Comparison of ENCODE assay signal across 9 mouse cellular contexts in the genomic region with DNA sequence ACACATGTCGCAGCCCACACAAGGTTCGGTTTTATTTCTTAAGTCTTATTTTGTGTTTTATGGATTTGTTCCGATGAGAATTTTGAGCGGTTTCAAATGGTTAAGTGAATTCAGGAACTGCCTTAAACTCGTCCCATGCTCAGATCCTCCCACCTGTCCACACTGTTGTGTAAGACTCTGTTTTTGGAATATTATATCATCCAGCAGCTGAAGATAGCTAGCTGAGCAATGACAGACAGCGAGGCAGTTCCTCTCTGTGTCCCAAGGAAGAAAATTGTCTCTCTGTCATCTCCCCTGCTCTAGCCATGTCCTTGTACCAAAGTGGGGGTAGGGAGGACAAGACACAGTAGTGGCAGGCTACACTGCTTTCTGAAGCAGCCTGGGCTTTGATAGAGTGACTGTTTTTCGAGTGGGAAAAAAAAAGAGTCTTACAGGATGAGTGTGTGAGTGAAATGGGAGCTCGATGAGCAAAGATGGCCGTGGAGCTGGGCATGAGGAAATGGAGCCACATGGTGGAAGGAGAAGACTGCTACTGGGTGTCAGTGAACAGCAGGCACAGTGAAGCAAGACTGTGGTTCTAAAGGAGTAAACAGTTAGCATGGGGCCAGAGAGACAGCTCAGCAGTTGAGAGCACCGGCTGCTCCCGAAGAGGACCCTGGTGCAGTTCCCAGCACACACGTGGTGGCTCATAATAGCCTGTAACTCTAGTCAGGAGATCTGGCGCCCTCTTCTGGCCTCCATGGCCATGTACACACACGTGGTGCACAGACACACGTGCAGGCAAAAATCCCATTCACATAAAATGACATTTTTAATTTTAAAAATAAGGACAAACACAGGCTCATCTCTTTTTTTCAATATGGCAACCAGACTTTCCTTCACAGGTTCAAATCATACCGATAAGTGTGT. TPM values are rescaled to one million over a fixed set of nuclear protein-coding genes. Genes with fewer than 3 reads are reported as not detected.
A peak's percentile ranks its signal among the peaks of the same experiment; 100 is the strongest.
DNase-seq lines count a peak whose midpoint lies in the region; ATAC-seq and TF ChIP-seq lines count a peak whose summit lies in the region.
"Had no signal": no experiment of that assay in that cellular context is flagged by ENCODE, and none has a peak within 500 bp of the region (broad histone marks: within the 10 kb centered on the region; RNA-seq: fewer than 3 reads in every experiment).

No protein-coding gene starts in this region.

- H3K36me3 ChIP-seq in kidney, adult 2 months (ENCODE audit: control insufficient read depth, insufficient read depth, low read length), result no peaks in the 10 kb centered on the region
- no peaks in the 10 kb centered on the region for H3K36me3 ChIP-seq in kidney, embryonic 14.5 days (ENCODE audit: control insufficient read depth, insufficient read depth, low read length)
- H3K36me3 ChIP-seq in CH12.LX (replicated peaks in 1 of 2; ENCODE audit: control insufficient read depth in 1 of 2, insufficient read depth in 1 of 2, low read length in 1 of 2), result peaks cover 7 to 59% of the 10 kb centered on the region in 2 experiments
- H3K36me3 ChIP-seq: hindbrain, embryonic 15.5 days; neural tube, embryonic 13.5 days had no signal

- no peak overlapping the region for H3K9ac ChIP-seq in kidney, embryonic 14.5 days (ENCODE audit: low read depth, low read length)
- no peak overlapping the region for H3K9ac ChIP-seq in CH12.LX (ENCODE audit: insufficient read depth, low read depth)
- H3K9ac ChIP-seq: hindbrain, embryonic 15.5 days; neural tube, embryonic 13.5 days had no signal

- no peak overlapping the region for H3K4me3 ChIP-seq in kidney, adult 2 months (ENCODE audit: insufficient read depth, low read depth, low read length)
- no peak overlapping the region for H3K4me3 ChIP-seq in kidney, embryonic 14.5 days (ENCODE audit: low read length)
- no peak overlapping the region for H3K4me3 ChIP-seq in CH12.LX (replicated peaks in 1 of 3; ENCODE audit: low read depth in 2 of 3, low read length in 2 of 3, poor library complexity in 1 of 3)
- H3K4me3 ChIP-seq: hindbrain, embryonic 15.5 days; neural tube, embryonic 13.5 days had no signal

- TF ChIP-seq EP300 in CH12.LX (IDR thresholded peaks at IDR 0.05; ENCODE audit: low read length), result peak; percentile 44; the same call in 1 of the 2 replicates

- H3K79me2 ChIP-seq in CH12.LX (replicated peaks; ENCODE audit: control insufficient read depth, extremely low read depth, insufficient read depth, poor library complexity, severe bottlenecking), result peaks cover 38% of the 10 kb centered on the region

- dilution Hi-C loops in CH12.LX (cut with MboI; ENCODE audit: extremely low pct_ligation_motif_present, extremely low pct_unique_long_range_greater_than_20kb, low sequenced_read_pairs), result no loop called here

- H3K27ac ChIP-seq in kidney, adult 2 months (ENCODE audit: insufficient read depth, low read depth, low read length), result no peak overlapping the region
- no peak overlapping the region for H3K27ac ChIP-seq in kidney, embryonic 14.5 days (ENCODE audit: low read depth, low read length)
- H3K27ac ChIP-seq in CH12.LX (ENCODE audit: insufficient read depth, low read depth), result no peak overlapping the region
- H3K27ac ChIP-seq: hindbrain, embryonic 15.5 days; neural tube, embryonic 13.5 days had no signal

- no peaks in the 10 kb centered on the region for H3K4me1 ChIP-seq in kidney, adult 2 months (ENCODE audit: control insufficient read depth, insufficient read depth, low read length)
- no peaks in the 10 kb centered on the region for H3K4me1 ChIP-seq in kidney, embryonic 14.5 days (ENCODE audit: control insufficient read depth, insufficient read depth, low read length)
- peaks cover 13 to 61% of the 10 kb centered on the region in 2 experiments for H3K4me1 ChIP-seq in CH12.LX (ENCODE audit: control insufficient read depth in 1 of 2, insufficient read depth in 2 of 2)
- H3K4me1 ChIP-seq: hindbrain, embryonic 15.5 days; neural tube, embryonic 13.5 days had no signal

- no peak overlapping the region for H3K4me2 ChIP-seq in kidney, embryonic 14.5 days (replicated peaks; ENCODE audit: low read depth, low read length)
- H3K4me2 ChIP-seq in CH12.LX (ENCODE audit: insufficient read depth, low read depth, poor library complexity, severe bottlenecking), result no peak overlapping the region
- H3K4me2 ChIP-seq: hindbrain, embryonic 15.5 days; neural tube, embryonic 13.5 days had no signal

- no peak for TF ChIP-seq RAD21 in CH12.LX (IDR thresholded peaks at IDR 0.05; ENCODE audit: low read depth, low read length)

- in situ Hi-C loops in CH12.LX (cut with MboI; ENCODE audit: low pct_ligation_motif_present, low pct_unique_long_range_greater_than_20kb, low sequenced_read_pairs), result no loop called here

- no peak for ATAC-seq in kidney, embryonic 14.5 days (ENCODE audit: low FRiP score, low TSS enrichment)

- peak; percentile 13; the same call in 1 of the 2 replicates for TF ChIP-seq CTCF in kidney, adult 2 months (conservative IDR thresholded peaks at IDR 0.05; ENCODE audit: insufficient read depth, insufficient read length, low read depth, low read length)
- TF ChIP-seq CTCF in CH12.LX (conservative IDR thresholded peaks at IDR 0.05 in 1 of 2, IDR thresholded peaks at IDR 0.05 in 1 of 2; ENCODE audit: low read depth in 2 of 2, low read length in 2 of 2), result 0 out of 4 replicates have a peak, but pooled peaks of 1 of the 2 experiments have one; percentile 14

- TF ChIP-seq POLR2A in kidney, adult 2 months (IDR thresholded peaks at IDR 0.05; ENCODE audit: low read depth, low read length), result no peak
- TF ChIP-seq POLR2A in CH12.LX (IDR thresholded peaks at IDR 0.05; ENCODE audit: low read depth, low read length), result no peak

- 92% methylated on average over 16 of the region's 16 CpGs for WGBS in kidney, adult 2 months
- WGBS in kidney, embryonic 14.5 days, result 92% methylated on average over 16 of the region's 16 CpGs

- no peak for DNase-seq in kidney, adult 2 months
- peak; percentile 36 to 40 for DNase-seq in B cell, adult 2 months
- no peak for DNase-seq in CH12.LX (ENCODE audit: extremely low read depth)
- peak; percentile 52 to 92 for DNase-seq in left cerebral cortex, postnatal 25 days (ENCODE audit: low spot score in 2 of 2)
- DNase-seq in embryo, embryonic 11 days, result no peak
- no peak for DNase-seq in natural killer cell, adult 2 months (ENCODE audit: low spot score in 2 of 2)

- intact Hi-C loops in left cerebral cortex, postnatal 25 days (cut with DNase I), result no loop called here

- no peaks in the 10 kb centered on the region for H3K27me3 ChIP-seq in kidney, adult 2 months (replicated peaks; ENCODE audit: control insufficient read depth, insufficient read depth, low read length)
- no peaks in the 10 kb centered on the region for H3K27me3 ChIP-seq in kidney, embryonic 14.5 days (ENCODE audit: control insufficient read depth, insufficient read depth, low read length)
- H3K27me3 ChIP-seq in CH12.LX (replicated peaks), result no peaks in the 10 kb centered on the region
- H3K27me3 ChIP-seq: hindbrain, embryonic 15.5 days; neural tube, embryonic 13.5 days had no signal

- H3K9me3 ChIP-seq in kidney, embryonic 14.5 days (ENCODE audit: control insufficient read depth, low read length), result peaks cover 5% of the 10 kb centered on the region; the same call in 1 of the 2 replicates
- peaks cover 14% of the 10 kb centered on the region for H3K9me3 ChIP-seq in CH12.LX (replicated peaks; ENCODE audit: low read length)
- H3K9me3 ChIP-seq: hindbrain, embryonic 15.5 days; neural tube, embryonic 13.5 days had no signal

TF ChIP-seq in CH12.LX, 34 proteins besides CTCF, POLR2A, EP300 and RAD21:
- TF ChIP-seq MEF2A (IDR thresholded peaks at IDR 0.05; ENCODE audit: borderline replicate concordance, low read depth, low read length), result peak; percentile 93
- TF ChIP-seq NRF1 (IDR thresholded peaks at IDR 0.05; ENCODE audit: low read depth, low read length), result no peak
- TF ChIP-seq JUN (IDR thresholded peaks at IDR 0.05; ENCODE audit: insufficient read depth, low read depth, low read length), result peak; percentile 62
- TF ChIP-seq MXI1 (IDR thresholded peaks at IDR 0.05; ENCODE audit: low read depth, low read length), result no peak
- TF ChIP-seq JUND (conservative IDR thresholded peaks at IDR 0.05; ENCODE audit: low read depth, low read length), result peak; percentile 37; the same call in 1 of the 2 replicates
- peak; percentile 71 for TF ChIP-seq ETS1 (conservative IDR thresholded peaks at IDR 0.05; ENCODE audit: low read depth, low read length)

RNA-seq across cellular contexts. Expression of a gene that starts 27.5 kb away (rescaled TPM):
- 11.1 and 11.3 TPM in 2 replicates for polyA plus RNA-seq in kidney, adult 2 months (2012; rRNA removed)
- polyA plus RNA-seq in kidney, embryonic 14.5 days (2014; fragmentation: Nextera tagmentation; extraction: Ambion mirVana), result 11.7 and 16.3 TPM in 2 replicates
- total RNA-seq in CH12.LX (2012; rRNA removed) (17.4 and 18.6 TPM in 2 replicates), CH12.LX (2014; rRNA removed) (7.2 and 8.3 TPM in 2 replicates)
- polyA plus RNA-seq in CH12.LX (2012; ENCODE audit: insufficient read length, low read depth), result 34.6 and 35.0 TPM in 2 replicates
- total RNA-seq in left cerebral cortex, postnatal 25 days (2021), result 10 to 100 TPM; 55.2 to 59.8 TPM

RNA-seq across cellular contexts. Expression of a gene that starts 31.5 kb away (rescaled TPM):
- polyA plus RNA-seq in kidney, adult 2 months (2012; rRNA removed), result 84.9 and 85.8 TPM in 2 replicates
- polyA plus RNA-seq in kidney, embryonic 14.5 days (2014; fragmentation: Nextera tagmentation; extraction: Ambion mirVana), result 49.2 and 70.7 TPM in 2 replicates
- total RNA-seq in CH12.LX (2012; rRNA removed), result 54.2 and 64.9 TPM in 2 replicates
- 68.1 and 70.9 TPM in 2 replicates for total RNA-seq in CH12.LX (2014; rRNA removed)
- polyA plus RNA-seq in CH12.LX (2012; ENCODE audit: insufficient read length, low read depth), result 103 and 134 TPM in 2 replicates
- total RNA-seq in left cerebral cortex, postnatal 25 days (2021), result 100 to 1,000 TPM; 121 to 139 TPM

Comparison
In these comparisons a context has a peak if more than half of its experiments do, and no peak if none do; other contexts are left out.
1. DNase-seq: peak in B cell, adult 2 months (2 of 2) and left cerebral cortex, postnatal 25 days (2 of 2); none in kidney, adult 2 months (single experiment), CH12.LX (single experiment), embryo, embryonic 11 days (single experiment) and natural killer cell, adult 2 months (0 of 2).